Mouse (Mus musculus): Measurements from ENCODE around the gene Ramp3.

Ramp3 gene

DNA sequence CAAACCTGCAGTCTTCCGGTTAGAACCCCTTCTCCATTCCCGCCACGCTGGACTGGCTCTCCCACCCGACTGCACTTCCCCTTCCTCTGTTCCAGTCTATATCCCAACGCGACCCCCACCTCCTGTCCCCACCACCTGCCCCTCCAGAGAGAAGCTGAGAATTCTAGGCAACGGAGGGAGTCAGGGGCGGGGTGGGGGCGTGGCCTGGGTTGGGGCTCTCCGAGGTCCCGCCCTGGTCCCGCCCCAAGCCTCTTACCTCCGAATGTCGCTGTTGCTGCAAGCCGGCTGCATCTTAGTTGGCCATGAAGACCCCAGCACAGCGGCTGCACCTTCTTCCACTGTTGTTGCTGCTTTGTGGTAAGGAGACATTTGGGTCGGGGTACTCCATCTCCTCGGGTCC is at the start of gene Ramp3:
Gene Ramp3, plus strand, starts transcription at position 251 of the 400 bp plus-strand sequence.
- DNase-seq (ENCODE audit: low read depth, low spot score): peak; percentile 67

DNA sequence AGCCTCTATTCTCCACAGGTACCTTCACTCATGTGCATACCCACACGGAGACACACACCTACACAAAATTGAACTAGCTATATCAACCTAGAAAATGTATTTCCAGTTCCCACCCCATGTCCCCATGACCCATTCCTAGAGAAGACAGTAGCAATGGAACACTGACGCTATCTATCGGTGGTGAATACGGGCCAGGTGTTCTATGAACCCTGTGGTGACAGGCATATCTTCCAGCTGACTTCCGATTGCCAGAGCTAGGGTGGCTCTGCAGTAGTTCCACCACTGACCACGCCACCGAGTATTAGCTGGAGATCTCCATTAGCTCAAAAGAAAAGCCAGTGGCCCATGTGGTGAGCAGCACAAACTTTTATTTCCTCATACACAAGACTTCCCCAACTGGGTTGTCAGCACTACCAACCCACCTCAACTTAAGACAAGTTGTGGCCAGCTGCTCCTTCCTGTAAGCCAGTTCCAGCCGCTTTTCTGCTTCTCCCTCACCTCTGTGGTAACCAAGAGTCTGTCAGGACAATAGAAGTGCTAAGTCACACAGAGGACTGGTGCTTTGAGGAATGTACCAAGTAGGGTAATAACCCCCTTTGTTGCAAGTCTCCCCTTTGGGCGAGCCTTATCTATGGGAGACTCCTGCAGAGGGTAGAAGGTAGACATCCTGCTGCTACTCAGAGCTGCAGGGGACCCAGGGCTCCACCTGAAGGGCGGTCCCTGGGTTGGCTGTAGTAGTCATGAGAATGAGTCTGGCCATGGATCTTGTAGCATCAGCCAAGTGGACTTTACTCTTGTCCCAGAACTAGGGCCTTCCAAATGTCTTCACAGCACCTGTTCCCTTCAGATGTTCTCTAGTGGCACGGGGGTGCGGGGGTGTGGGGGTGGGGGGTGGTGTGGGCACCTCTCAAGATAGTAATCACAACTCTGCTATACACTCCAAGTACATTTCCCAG is 42.8 kb upstream of the Ramp3 start:
- peak; percentile 76 for DNase-seq (ENCODE audit: low read depth, low spot score)

DNA sequence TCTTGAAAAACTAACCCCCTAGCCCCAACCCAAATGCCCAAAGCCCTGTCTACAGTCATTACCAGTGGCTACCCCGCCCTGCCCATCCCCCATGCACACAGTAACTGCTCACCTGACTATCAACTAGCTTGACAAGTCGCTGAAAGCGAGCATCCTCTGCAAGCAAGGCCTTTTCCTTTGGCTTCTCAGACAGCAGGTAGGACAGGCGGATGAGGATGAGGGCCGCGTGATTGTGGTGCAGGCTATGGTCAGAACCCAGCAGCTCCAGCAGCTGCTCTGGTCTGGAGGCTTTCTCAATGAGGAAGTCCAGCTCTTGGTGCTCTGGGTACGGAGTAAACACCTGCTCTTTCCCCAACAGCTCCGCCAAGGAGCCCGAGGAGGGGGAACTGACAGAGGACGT is 34.6 kb upstream of the Ramp3 start:
- DNase-seq (ENCODE audit: low read depth, low spot score): no peak

DNA sequence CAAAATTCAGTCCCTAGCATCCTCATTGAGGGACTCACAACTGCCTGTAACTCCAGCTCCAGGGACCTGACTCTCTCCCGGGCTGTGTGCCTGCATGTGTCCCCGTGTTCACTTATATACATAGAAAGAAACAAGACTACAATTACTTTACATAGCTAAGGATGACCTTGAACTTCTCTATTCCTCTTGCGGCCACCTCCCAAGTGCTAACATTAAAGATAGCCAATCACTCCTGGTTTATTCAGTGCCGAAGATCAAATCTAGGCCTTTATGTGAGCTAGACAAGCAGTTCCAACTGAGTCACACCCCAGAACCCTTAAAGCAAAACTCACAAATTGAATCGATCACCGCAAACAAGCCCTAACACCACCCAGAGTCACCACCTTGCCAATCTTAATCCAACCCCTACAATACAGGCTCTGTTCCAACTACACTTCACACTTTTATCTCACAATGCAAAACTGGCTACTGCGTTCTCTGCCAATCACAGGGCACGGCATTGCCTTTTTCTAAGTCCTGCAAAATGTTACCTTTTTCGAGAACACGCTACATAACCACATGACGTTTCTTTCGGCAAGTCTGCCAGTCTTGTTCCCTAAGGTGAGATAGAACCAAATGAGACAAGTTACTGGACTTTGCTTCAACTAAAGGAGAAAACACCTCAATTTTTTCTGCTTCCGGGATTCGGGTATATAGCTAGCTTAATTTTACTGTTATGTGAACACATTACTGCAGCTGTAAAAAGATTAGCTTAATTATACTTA is 33.5 kb upstream of the Ramp3 start:
- peak; percentile 63 for DNase-seq (ENCODE audit: low read depth, low spot score)

DNA sequence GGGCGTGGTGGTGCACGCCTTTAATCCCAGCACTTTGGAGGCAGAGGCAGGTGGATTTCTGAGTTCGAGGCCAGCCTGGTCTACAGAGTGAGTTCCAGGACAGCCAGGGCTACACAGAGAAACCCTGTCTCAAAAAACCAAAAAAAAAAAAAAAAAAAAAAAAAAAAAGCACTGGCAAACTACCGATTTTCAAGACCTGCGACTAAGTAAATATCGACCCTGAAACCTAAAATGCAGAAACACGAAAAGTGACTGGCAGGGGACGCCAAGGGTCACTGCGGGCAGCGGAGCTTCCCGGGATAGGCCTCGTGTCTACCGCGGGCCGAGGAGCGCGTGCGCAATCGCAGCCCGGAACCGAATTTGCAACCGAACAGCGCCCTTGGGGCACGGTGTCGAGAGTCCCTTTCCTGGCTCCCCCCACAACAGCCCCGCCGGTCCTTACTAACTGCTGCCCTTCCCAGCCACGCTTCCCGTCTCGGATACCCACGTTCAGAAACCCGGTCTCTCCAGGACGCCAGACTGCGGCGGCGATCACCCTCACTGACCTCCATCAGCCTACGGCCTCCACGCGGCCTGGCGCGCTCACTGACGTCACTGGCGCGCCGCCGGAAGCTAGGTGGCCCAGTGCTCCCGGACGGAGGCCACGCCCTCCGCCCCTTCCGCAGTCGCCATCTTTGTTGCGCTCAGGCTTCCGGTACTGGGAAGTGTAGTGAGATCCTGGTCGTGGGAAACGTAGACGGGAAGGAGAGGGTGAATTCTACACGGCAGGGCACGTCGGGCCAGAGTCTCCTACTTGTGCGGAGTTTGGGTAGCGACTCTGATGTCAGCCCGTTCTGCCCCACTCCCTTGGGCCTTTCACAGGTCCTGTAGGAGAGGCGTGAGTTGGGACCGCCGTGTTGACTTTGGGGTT is 32.6 kb upstream of the Ramp3 start, which contains the start of gene Tbrg4:
Gene Tbrg4, minus strand, starts transcription at position 590 of the 910 bp plus-strand sequence.
- peak; percentile 94 for DNase-seq (ENCODE audit: low read depth, low spot score)

DNA sequence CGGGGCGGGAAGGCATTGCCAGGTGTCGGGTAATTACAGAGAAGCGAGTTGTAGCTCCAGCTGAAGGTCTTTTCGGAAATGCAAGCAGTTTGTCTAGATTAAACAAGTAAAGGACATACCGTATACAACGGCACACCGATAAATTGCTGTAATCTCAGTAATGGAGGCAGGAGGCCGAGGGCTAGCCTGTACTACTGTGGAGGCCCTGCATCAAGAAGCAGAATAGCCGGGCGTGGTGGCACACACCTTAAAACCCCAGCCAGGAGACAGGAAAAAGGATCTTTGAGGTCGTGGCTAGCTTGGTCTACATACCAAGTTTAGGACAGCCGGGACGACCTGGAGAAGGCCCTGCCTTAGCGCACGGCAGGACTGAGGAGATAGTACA is 31.9 kb upstream of the Ramp3 start:
- no peak for DNase-seq (ENCODE audit: low read depth, low spot score)

DNA sequence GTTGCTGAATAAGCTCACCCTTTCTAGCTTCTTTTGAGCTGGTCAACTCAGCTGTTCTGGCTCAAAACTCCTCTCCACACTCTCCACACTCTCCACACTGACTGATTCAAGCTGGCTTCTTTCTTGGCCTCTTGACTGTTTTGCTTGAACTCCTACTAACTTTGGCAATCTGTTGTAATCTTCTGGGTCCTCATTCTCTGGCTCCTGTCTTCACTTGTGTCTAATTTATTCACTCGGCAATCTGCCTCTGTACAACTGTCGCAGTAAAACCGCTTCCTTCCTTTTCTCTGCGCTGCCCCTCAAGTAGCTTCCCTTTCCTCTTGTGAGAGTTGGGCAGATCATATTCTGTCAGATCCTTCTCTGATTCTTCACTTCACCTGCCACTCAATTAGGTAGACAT is 30.6 kb upstream of the Ramp3 start:
- no peak for DNase-seq (ENCODE audit: low read depth, low spot score)

DNA sequence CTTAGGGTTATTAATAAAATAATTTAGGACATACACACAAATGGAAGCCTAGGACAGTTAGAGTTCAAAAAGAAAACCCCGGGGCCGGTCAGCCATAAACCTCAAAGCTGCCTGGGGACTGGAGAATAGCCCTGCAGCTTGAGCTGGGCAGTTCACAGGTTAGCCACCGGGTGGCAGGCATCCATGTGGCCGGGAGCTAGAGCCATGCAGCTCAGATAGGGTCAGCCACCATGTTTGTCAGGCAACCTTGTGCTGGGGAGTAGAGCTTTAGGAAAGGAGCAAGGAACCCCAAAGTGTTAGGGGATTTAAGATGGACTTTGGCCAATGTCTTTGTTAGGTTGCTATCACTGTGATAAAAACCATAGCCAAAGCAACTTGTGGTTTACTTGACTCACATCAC is 29.8 kb upstream of the Ramp3 start:
- peak; percentile 89 for DNase-seq (ENCODE audit: low read depth, low spot score)

DNA sequence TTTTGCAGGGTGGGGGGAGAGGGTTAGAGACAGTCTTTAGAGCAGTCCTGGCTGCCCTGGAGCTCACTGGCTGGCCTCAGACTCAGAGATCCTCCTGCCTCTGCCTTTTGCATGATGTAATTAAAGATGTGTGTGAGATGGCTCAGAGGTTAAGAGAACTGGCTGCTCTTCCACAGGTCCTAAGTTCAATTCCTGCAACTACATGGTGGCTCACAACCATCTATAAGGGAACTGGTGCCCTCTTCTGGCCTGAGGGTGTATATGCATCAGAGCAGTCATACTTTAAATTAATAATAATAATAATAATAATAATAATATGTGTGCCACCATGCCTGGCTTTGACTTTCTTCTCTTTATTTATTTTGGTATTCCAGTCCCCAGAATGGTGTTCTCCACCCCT is 28.7 kb upstream of the Ramp3 start:
- DNase-seq (ENCODE audit: low read depth, low spot score): peak; percentile 62

DNA sequence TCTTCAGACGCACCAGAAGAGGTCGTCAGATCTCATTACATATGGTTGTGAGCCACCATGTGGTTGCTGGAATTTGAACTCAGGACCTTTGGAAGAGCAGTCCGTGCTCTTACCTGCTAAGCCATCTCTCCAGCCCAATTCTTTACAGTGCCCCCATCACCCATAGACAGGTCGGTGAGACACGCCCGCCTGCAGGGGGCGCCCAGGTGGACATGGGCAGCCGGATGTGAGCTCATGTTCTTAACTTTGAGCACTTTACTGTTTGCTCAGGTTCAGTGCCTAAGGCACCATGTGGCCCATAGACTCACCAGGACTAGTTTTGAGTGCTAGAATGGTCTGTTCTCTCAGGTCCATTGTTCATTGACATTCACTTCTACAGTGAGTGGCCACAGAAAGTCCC is 22.2 kb upstream of the Ramp3 start:
- DNase-seq (ENCODE audit: low read depth, low spot score): peak; percentile 62

DNA sequence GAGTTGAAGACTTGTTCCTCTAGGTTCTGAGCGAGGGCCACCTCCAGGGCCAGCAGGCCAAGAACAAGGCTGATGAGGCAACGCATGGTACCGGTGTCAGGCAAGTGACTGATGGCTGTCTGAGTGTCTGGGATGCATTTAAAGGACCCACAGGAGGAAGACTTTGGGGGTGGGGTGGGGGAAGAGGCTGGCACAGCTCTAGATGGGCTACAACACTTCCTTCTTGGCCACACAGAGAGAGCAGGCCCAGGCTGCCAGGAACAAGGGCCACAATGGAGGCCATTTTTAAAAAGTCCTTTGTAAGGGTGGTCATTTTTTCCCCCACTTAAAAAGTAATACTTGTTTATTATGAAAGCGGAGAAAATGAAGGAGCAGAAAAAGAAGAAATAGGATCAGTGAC is 19.8 kb upstream of the Ramp3 start, which contains the start of gene Wap:
Gene Wap, minus strand, starts transcription at position 101 of the 400 bp plus-strand sequence.
- DNase-seq (ENCODE audit: low read depth, low spot score): no peak

DNA sequence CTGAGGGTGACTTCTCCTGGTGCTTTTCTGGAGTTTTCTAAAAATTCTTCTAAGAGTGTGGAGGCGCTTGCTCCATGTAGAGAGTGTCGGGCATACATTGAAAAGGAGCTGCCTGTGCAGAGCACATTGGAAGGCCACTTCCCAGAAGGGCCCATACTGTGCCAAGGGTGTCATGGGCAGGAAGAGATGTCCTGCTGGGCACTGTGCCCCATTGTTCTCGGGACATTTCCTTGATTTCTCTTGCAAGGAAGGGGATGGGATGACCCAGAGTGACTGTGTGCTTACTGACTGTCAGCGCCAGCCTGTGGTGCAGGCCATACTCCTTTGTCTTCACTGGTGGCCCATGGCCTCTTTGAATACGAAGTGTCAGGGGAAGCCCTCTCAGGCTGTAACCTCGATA is 19.2 kb upstream of the Ramp3 start:
- no peak for DNase-seq (ENCODE audit: low read depth, low spot score)

DNA sequence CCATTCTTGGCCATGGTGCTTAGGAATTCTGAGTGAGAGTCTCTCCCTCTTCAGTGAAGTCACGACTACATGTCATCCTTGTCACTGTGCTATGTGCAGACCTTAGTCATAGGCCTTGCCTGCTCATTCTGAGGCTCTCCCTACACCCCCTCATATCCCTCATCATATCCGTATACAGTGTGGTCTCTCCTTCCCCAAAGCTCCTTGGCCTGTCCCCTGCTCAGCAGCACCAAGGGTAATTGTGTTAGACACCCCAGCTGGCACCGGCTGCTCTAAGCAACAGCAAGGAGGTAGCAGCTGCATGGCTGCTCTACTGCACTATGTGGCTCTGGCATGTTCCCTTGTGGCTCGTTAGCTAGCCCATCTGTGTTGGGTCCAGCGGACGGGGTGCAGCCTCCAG is 13.8 kb upstream of the Ramp3 start:
- no peak for DNase-seq (ENCODE audit: low read depth, low spot score)

DNA sequence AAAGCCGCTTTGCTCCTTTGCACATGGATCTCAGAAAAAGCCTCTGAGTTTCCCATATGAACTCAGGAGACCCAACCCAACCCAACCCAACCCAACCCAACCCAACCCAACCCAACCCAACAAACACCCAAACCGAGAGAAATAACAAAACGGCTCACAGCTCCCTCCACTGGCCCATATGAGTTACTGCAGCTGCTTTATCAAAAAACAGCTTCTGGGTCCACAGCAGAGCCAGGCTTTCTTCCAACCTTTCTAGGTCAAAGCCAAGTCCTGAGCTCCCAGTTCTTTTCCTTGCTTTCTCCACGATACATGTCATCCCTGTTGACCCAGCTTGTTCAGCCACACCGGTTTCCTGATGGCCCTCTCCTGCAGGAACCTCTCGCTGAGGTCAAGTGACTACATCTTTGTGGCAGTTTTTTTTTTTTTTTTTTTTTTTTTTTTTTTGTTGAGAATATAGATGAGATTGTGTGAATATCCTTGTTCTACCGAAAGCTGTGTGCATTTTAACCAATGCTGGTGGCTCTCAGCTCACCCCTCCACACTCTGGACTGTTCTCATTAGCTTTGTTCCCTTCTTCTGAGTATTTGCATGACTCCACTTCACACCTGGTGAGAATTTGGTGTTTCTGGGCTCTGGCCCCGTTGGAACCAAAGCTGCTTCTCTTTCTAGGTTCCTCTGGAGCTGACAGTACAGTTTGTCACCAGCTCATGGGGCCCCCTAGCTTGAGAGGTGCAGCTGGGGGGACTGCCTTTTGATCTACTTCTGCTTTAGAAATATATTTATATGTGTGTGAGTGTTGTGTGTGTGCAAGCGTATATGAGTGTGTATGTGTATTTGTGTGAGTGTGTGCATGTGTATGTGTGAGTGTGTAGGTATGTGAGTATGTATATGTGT is 10.2 kb upstream of the Ramp3 start:
- peak; percentile 46 for DNase-seq (ENCODE audit: low read depth, low spot score)

DNA sequence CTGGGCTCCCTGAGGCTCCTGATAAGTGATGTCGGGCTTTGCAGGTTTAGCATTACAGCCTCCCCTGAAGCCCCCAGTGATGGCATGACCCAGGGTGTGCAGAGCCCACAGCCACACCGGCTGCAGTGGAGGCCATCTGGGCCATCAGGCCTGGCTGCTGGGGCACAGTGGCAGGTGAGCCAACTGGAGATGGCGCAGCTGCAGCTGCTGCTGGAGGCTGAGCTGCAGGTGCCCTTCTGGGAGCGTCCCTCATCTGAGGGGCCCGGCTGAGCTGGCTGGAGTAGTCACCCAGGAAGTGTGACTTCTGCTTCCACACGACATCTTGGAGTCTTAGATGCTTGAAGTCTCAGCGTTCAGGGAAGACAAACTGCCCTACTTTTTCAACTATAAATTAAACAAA is 7.8 kb upstream of the Ramp3 start:
- DNase-seq (ENCODE audit: low read depth, low spot score): no peak

DNA sequence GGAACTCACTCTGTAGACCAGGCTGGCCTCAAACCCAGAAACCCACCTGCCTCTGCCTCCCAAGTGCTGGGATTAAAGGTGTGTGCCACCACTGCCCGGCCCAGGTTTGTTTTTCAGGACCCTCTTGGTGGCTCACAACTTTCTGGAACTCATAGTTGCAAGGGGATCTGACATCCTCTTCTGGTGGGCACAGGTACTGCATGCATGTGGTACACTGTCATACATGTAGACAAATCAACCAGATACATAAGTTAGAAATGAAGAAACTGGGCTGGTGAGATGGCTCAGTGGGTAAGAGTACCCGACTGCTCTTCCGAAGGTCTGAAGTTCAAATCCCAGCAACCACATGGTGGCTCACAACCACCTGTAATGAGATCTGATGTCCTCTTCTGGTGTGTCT is 5.3 kb upstream of the Ramp3 start:
- peak; percentile 60 for DNase-seq (ENCODE audit: low read depth, low spot score)

DNA sequence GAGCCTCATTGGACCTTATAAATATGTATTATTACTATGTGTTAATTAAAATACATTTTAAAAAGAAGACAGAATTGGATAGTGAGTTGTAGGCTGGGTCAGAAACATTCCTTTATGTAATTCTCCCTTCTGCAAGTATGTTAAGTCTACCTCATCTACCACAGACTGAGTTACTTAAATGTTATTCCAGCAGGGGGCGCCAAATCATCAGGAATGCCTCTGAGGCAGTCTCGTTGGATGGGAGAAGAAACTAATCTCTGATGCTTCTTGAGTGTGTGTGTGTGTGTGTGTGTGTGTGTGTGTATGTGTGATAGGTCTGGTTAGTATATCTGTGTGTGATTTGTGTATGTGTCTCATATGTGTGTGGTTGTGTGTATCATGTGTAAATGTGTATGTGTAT is 3.4 kb upstream of the Ramp3 start:
- peak; percentile 87 for DNase-seq (ENCODE audit: low read depth, low spot score)

DNA sequence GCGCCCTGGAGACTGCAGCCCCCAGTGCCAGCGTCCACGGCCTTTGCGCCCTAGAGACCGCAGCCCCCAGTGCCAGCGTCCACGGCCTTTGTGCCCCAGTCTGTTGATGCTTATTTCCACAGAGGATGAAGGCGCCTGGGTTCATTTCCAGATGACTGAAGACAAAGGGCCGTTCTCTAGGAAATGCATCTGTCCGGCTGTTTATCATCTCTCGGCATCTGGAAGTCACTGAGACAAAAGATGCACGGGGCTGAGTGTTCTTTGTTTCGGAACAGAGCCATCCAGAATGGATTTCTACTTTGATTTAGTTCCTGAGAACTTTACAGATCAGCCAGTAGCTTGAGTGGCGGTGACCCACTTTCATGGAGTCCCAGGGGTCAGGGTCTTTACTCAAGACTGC is 2.9 kb downstream of the Ramp3 start:
- DNase-seq (ENCODE audit: low read depth, low spot score): no peak

DNA sequence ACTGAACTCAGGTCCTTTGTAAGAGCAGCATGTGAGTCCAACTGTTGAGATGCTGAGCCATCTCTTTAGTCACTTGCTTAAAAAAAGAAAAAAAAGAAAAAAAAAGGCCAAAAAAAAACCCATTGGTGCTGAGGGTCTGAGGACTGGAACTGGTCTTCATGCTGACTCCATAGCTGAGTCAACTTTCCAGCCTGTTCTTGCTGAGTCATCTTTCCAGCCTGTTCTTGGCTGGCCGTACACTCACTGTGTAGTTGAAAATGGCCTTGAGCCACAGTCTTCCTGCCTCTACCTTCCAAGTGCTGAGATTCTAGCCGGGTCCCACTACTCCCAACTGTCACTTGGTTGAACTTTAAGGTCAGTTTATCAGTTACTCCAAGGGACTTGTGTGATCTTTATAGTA is 8.3 kb downstream of the Ramp3 start:
- no peak for DNase-seq (ENCODE audit: low read depth, low spot score)

DNA sequence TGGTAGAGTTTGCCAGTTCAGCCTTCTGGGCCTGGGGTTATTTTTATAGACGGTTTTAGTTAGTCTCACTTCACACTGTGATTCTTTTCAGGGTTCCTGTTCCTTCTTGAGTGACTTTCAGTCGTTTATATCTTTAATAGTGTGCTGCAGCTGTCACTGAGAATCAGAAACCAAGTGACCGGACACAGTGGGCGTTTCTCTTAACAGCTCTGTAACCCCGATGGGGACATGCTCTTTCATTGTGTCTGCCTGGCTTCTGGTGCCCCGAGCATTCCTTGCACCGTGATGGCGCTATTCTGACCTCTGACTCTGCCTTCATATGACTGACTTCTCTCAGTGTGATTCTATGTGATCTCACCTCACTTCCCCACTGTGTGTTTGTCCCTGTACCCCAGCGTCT is 10.7 kb downstream of the Ramp3 start:
- DNase-seq (ENCODE audit: low read depth, low spot score): no peak

DNA sequence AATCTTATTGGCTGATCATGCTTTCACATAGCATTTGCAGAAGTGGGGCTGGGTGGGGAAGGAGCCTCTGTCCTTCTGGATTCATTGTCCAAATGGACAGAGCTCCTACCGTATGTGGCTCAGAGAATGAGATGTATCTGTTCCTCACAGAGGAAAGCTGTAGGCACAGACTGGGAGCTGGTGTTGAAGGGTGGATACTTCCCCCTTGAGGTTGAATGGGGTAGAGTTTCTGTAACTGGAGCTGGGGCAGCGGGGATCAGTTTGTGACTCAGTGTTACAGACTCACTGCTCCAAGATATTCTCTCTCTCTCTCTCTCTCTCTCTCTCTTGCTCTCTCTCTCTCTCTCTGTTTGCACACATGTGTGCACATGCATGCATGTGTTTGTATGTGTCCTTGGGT is 11.7 kb downstream of the Ramp3 start:
- DNase-seq (ENCODE audit: low read depth, low spot score): no peak

Data from ES-CJ7 (cell line).